Mouse (Mus musculus) hindbrain, postnatal 0 days (tissue): ENCODE measurements around the gene Hoxa3. TPM values are rescaled to one million over a fixed set of nuclear protein-coding genes. Genes with fewer than 3 reads are reported as not detected.

ENCODE experiments used
- ATAC-seq: fragments of 200-750 bp; cut with Nextera tagmentation; 2 replicates; pipeline ENCODE4 v1.8.0; 2017; ENCODE audit warnings: mild to moderate bottlenecking, moderate TSS enrichment, moderate library complexity
- DNase-seq: peaks from one replicate; pipeline ENCODE4 v3.0.0-alpha.2; 2015; ENCODE audit warnings: low spot score
- H3K27ac ChIP-seq: fragments of 300-500 bp; sonication (generic); 2 replicates; pipeline ENCODE4 v1.5.1; 2014; ENCODE audit warnings: mild to moderate bottlenecking
- H3K27me3 ChIP-seq: fragments of 300-500 bp; sonication (generic); 2 replicates; pipeline ENCODE4 v1.6.1; 2014; ENCODE audit warnings: low read length, mixed read lengths; ENCODE audit not compliant: insufficient read depth
- H3K36me3 ChIP-seq: fragments of 300-500 bp; sonication (generic); 2 replicates; pipeline ENCODE4 v1.6.1; 2014; ENCODE audit warnings: low read length, mixed read lengths; ENCODE audit not compliant: insufficient read depth
- H3K4me1 ChIP-seq: fragments of 300-500 bp; sonication (generic); 2 replicates; pipeline ENCODE4 v1.6.1; 2014; ENCODE audit warnings: antibody characterized with exemption, low read length, mixed read lengths; ENCODE audit not compliant: insufficient read depth
- H3K4me2 ChIP-seq: fragments of 300-500 bp; sonication (generic); 2 replicates; pipeline ENCODE4 v1.6.1; 2014; ENCODE audit warnings: low read depth, mild to moderate bottlenecking, low read length, moderate library complexity, mixed read lengths
- H3K4me3 ChIP-seq: fragments of 300-500 bp; sonication (generic); 2 replicates; pipeline ENCODE4 v1.5.1; 2014; ENCODE audit warnings: low read length
- H3K9ac ChIP-seq: fragments of 300-500 bp; sonication (generic); replicated peaks from 2 replicates; pipeline ENCODE4 v1.6.1; 2014; ENCODE audit warnings: mild to moderate bottlenecking, low read length, moderate library complexity, mixed read lengths
- H3K9me3 ChIP-seq: fragments of 300-500 bp; sonication (generic); 2 replicates; pipeline ENCODE4 v1.6.1; 2016; ENCODE audit warnings: low read length, mixed read lengths
- CTCF ChIP-seq: IDR thresholded peaks from 2 replicates; pipeline ENCODE4 v1.5.1; 2016; ENCODE audit warnings: antibody characterized with exemption, control low read depth, low read depth
- WGBS: fragments of 180-500 bp; shearing (Covaris S2); extraction: QIAGEN DNeasy Blood & Tissue Kit; methylation state at CpG from one replicate; pipeline ENCODE4 v1.1.7; 2014; 5-methylcytosine and 5-hydroxymethylcytosine counted together
- polyA plus RNA-seq: library from polyadenylated mRNA; unstranded; fragments of >200 nt; fragmentation: Nextera tagmentation; extraction: Ambion mirVana; gene quantifications from 2 replicates; pipeline ENCODE4 v1.2.1, GENCODE M21; 2015
- total RNA-seq: library from RNA; depleted of rRNA; stranded (reverse); fragments of >200 nt; gene quantifications from 2 replicates; pipeline ENCODE4 v1.2.3, GENCODE M21; 2014

Hoxa3 gene
- total and polyA plus RNA-seq, 2 experiments from 2014 or later: 7.9 to 9.8 TPM

DNA sequence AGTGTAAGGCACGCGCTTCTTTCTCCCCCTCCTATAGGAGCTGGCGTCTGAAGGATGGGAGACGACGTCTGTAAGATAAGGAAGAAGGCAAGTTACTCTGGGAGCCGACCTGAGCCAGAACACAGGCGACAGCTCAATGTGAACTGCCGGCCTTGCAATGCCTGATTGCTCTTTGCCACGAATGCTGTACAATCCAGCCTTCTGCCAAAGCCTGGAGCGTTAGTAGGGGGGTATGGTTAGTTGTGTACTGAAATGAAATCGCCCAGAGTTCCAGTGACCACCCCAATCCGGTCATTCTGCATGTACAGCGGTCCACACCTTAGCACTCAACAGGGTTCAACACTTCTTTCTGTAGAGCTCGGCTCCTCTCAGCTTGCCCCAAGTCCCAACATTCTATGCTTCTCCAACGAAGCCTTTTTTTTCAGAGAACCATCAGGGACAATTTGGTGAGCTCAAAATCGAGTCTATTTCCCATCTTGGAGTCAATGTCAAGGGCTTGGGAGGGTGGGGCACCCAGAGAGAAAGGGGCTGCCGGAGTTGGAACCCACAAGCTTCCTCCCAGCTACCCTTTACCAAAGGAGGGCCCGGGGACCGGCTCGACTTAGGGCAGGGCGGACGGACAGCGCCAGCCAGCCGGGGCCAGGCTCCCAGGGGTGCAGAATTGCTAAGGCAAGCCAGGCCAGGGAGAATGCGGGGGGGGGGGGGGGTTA lies 46.1 kb upstream of the Hoxa3 start:
- DNase-seq: no peak
- 1% methylated on average over 24 of the region's 25 CpGs for WGBS

DNA sequence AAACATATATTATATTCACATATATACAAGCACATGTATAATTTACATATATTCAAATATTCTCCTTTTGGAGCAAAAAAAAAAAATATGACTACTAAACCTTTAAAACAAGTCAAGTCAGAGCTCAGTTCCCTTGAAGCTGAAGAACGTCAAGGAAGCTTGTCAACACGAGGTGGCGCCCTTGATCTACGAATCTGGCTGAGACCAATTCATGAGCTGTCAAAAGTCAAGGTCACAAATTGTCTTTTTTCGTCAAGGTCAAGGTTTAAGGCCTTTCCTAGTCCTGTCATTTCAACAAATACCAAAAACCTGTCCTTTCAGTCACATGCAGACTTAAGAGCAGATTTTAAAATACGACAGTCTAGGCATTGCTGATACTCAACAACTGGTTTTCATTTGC lies 43.8 kb upstream of the Hoxa3 start:
- no peak overlapping the region for H3K9ac ChIP-seq
- H3K9me3 ChIP-seq: no peaks in the 10 kb centered on the region
- DNase-seq (peak; percentile 89), ATAC-seq (no peak)
- H3K4me3 ChIP-seq: no peak overlapping the region
- H3K4me1 ChIP-seq: no peaks in the 10 kb centered on the region
- under 1% methylated on average over 6 of the region's 6 CpGs for WGBS
- H3K4me2 ChIP-seq: no peak overlapping the region
- no peak overlapping the region for H3K27ac ChIP-seq
- TF ChIP-seq CTCF: peak; percentile 85
- H3K36me3 ChIP-seq: no peaks in the 10 kb centered on the region
- H3K27me3 ChIP-seq: peaks cover 83% of the 10 kb centered on the region

More for the DNA sequence above, 46.1 kb upstream of the Hoxa3 start:
- Histone ChIP-seq H3K9ac (no peak overlapping the region), H3K4me3 (no peak overlapping the region), H3K36me3 (no peaks in the 10 kb centered on the region), H3K27ac (no peak overlapping the region), H3K27me3 (peaks cover 83% of the 10 kb centered on the region), H3K4me1 (no peaks in the 10 kb centered on the region), H3K4me2 (no peak overlapping the region), H3K9me3 (no peaks in the 10 kb centered on the region)
- ATAC-seq: no peak
- TF ChIP-seq CTCF: no peak

DNA sequence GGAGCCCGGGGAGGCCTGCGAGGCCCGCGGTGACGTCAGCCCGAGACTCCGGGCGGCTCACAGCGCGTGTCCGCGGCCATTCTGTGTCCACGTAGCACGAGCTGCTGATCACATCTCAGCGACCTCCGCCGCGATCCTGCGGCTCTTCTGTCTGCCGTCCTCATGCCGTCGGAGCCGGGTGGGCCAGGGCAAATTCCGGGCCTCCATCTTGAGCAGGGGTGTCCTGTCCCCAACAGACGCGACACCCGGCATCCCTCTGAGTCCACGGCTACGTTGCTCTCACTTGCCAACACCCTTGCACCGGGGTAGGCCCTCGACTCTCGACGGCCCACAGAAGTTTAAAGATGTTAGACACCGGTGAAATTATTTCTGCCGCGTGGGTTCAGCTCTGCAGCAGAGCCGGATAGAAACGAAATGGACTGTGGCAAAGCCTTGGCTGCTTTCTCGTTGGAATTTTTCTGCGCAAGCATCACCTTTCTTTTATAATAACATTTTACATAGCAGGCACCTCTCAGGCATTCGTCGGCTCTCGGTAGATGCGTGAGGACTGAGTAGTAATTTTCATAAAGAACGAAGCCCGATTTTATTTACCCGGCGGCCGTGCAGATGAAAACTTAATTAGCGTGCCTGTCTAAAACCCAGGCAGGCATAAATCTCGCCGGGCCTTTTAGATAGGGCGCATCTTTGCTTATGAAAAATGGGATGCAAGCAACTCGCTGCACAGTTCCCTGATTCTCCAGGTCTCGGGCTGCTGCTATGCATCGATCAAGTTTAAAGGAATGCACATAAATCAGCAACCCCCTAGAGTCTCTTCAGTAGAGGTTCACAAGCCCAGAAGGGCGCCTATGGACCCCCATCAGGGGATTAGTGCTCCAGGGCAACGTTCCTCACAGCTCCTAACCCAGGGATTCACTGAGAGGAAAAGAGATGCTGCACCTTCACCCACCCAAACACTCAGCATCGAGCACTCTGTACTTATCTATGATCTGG lies 40.7 kb upstream of the Hoxa3 start:
- H3K36me3 ChIP-seq: no peaks in the 10 kb centered on the region
- no peak overlapping the region for H3K27ac ChIP-seq
- no peak overlapping the region for H3K4me3 ChIP-seq
- ATAC-seq (no peak), DNase-seq (no peak)
- no peaks in the 10 kb centered on the region for H3K4me1 ChIP-seq
- no peaks in the 10 kb centered on the region for H3K9me3 ChIP-seq
- no peak overlapping the region for H3K9ac ChIP-seq
- H3K4me2 ChIP-seq: no peak overlapping the region
- H3K27me3 ChIP-seq: peaks cover 92% of the 10 kb centered on the region
- TF ChIP-seq CTCF: no peak
- WGBS: 1% methylated on average over 59 of the region's 59 CpGs

DNA sequence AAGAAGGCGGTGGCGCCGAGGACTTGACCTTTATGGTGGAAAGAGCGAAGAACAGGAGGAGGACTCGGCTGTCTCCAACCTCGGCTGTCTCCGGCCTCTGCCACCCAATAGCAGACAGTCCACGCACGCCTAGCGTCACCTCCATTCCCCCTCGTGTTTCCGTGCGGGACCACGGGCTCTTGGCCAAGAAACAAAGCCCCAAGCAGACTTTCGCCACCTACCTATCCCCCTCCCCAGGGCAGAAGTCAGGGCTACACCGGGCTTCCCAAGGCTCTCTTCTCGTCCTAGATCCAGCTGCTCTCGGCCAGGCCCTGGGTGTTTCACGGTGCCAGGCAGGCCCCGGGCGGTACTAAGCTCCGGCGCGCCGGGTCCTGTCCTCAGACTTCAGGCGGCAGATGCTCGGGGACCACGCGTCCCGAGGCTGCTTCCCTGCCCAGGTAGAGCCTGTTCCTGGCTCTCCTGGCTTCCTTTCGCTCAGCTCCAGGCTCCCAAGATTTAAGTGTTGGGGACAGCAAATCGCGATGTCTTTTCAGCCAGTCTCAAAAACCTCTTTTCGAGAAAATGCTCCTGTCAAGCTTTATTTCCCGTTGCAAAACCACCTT lies 39.7 kb upstream of the Hoxa3 start:
- Histone ChIP-seq H3K27me3 (peaks cover 96% of the 10 kb centered on the region), H3K36me3 (no peaks in the 10 kb centered on the region), H3K9ac (no peak overlapping the region), H3K4me2 (no peak overlapping the region), H3K27ac (no peak overlapping the region), H3K4me1 (no peaks in the 10 kb centered on the region), H3K4me3 (no peak overlapping the region), H3K9me3 (no peaks in the 10 kb centered on the region)
- ATAC-seq (no peak), DNase-seq (no peak)
- 1% methylated on average over 35 of the region's 35 CpGs for WGBS
- no peak for TF ChIP-seq CTCF

DNA sequence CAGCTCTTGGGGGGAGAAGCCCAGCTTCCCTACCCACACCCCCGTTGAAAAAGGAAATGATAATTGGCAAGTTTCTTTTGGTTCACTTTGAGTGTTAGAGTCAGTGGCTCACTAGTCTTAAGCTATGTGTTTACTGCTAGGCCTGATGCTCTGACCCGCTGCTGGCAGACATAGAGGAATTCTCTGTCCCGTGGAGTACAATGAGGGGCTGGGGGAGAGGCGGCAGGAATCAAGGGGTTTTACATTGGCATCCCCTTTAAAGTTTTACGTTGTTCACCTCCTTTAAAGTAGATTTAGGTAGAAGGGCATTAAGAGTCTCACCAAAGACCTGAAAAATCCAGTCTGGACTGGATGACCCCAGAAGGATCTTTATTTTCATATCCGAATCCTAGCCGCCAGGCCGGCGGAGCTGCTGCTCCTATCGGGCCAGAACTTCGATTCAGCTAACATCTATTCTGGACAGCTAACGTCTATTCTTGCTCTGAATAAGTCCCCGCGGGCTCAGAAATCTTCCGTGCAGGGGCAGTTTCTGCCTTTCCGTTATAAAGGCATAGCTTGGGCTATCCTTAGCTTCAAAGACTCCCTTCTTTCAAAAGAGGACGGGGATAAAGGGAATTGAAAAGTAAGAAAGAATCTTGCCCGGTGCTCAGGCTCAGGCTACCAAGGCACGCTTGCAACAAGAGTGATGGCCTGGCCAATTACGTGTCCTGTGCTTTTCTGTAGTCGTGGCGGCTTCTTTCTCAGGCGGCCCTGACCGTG lies 39.1 kb upstream of the Hoxa3 start:
- ATAC-seq (no peak), DNase-seq (no peak)
- Histone ChIP-seq H3K36me3 (no peaks in the 10 kb centered on the region), H3K9ac (no peak overlapping the region), H3K4me1 (no peaks in the 10 kb centered on the region), H3K4me2 (no peak overlapping the region), H3K27me3 (peaks cover 96% of the 10 kb centered on the region), H3K4me3 (no peak overlapping the region), H3K27ac (no peak overlapping the region), H3K9me3 (no peaks in the 10 kb centered on the region)
- no peak for TF ChIP-seq CTCF
- WGBS: 3% methylated on average over 24 of the region's 24 CpGs
